ENCODE assay signal across 25 mouse cellular contexts in the genomic region with DNA sequence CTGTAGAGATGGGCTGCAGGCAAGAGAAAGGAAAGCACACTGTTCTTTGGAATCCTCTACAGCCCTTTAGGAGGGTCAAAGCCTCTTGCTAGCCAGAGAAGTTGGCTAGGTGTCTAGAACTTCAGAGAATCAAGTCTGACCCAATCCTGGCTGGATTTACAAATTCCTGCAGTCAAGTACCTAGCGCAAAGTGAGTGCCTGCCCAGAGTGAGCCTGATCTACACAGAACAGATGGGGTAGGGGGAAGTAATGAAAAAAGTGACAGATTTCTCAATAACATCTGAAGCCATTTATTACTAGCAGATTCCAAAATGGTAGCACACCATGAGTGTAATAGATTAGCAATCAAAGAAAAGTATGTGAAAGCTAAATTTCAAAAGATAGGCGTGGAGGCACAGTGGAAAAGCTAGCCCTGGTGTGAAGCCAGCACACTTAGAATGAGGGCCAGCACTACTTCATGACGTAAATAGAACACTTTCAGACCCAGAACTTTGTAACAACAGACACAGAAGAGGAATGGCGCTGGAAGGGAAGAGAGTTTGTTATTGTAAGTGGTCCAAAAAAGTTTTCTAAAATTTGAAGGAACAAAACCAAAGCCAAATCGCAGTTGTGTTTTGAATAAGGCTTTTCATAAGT.
DNase-seq lines count a peak whose midpoint lies in the region; ATAC-seq and TF ChIP-seq lines count a peak whose summit lies in the region.
"Had no signal": no experiment of that assay in that cellular context is flagged by ENCODE, and none has a peak within 500 bp of the region (broad histone marks: within the 10 kb centered on the region; RNA-seq: fewer than 3 reads in every experiment).

No protein-coding gene starts in this region.

- no peak overlapping the region for H3K4me3 ChIP-seq in forebrain, embryonic 16.5 days (replicated peaks; ENCODE audit: low read length)
- H3K4me3 ChIP-seq in forebrain, embryonic 12.5 days (replicated peaks) = no peak overlapping the region
- H3K4me3 ChIP-seq: embryonic facial prominence, embryonic 12.5 days; limb, embryonic 15.5 days; liver, embryonic 15.5 days; midbrain, embryonic 10.5 days had no signal

- H3K27me3 ChIP-seq in forebrain, embryonic 16.5 days (replicated peaks; ENCODE audit: control insufficient read depth, insufficient read depth, low read length) = no peaks in the 10 kb centered on the region
- H3K27me3 ChIP-seq in forebrain, embryonic 12.5 days = no peaks in the 10 kb centered on the region
- H3K27me3 ChIP-seq: embryonic facial prominence, embryonic 12.5 days; limb, embryonic 15.5 days; liver, embryonic 15.5 days had no signal

- no peaks in the 10 kb centered on the region for H3K9me3 ChIP-seq in forebrain, embryonic 16.5 days (ENCODE audit: control insufficient read depth, low read length)
- 0 out of 2 replicates have a peak, but pooled peaks cover 2% of the 10 kb centered on the region for H3K9me3 ChIP-seq in forebrain, embryonic 12.5 days
- H3K9me3 ChIP-seq: embryonic facial prominence, embryonic 12.5 days; limb, embryonic 15.5 days; liver, embryonic 15.5 days had no signal

- peak; percentile 9 to 21 for DNase-seq in heart, adult 18-20 months
- DNase-seq in heart, postnatal 25 days (ENCODE audit: low spot score) = no peak
- peak; percentile 25 for DNase-seq in brain, embryonic 14.5 days (ENCODE audit: low read depth)
- peak; percentile 20 for DNase-seq in lung, postnatal 14 days
- no peak for DNase-seq in cerebellum, adult 9-10 months
- no peak for DNase-seq in adrenal gland, postnatal 36 days
- DNase-seq: adrenal gland, postnatal 14 days; cerebellum, adult 11-12 months; cerebellum, postnatal 14 days; kidney, adult 9 months; kidney, postnatal 14 days; left cerebral cortex, postnatal 4 days; right cerebral cortex, adult 18-20 months; thymus, postnatal 14 days had no signal

- no peak overlapping the region for H3K9ac ChIP-seq in forebrain, embryonic 16.5 days (replicated peaks; ENCODE audit: low read depth, low read length)
- no peak overlapping the region for H3K9ac ChIP-seq in forebrain, embryonic 12.5 days
- H3K9ac ChIP-seq: embryonic facial prominence, embryonic 12.5 days; limb, embryonic 15.5 days; liver, embryonic 15.5 days had no signal

- no peak overlapping the region for H3K27ac ChIP-seq in forebrain, embryonic 16.5 days (ENCODE audit: low read length)
- H3K27ac ChIP-seq in forebrain, embryonic 12.5 days = no peak overlapping the region
- H3K27ac ChIP-seq: embryonic facial prominence, embryonic 12.5 days; hindbrain, postnatal 0 days; limb, embryonic 15.5 days; liver, embryonic 15.5 days; midbrain, embryonic 10.5 days had no signal

- intact Hi-C loops in heart, postnatal 25 days (cut with DNase I) = no loop called here

- peak; percentile 54; the same call in 1 of the 2 replicates for ATAC-seq in forebrain, embryonic 16.5 days
- no peak for ATAC-seq in forebrain, embryonic 12.5 days (ENCODE audit: low FRiP score)
- ATAC-seq: CD4-positive, CD25-positive, alpha-beta regulatory T cell, adult 4 months; hindbrain, postnatal 0 days; intestine, embryonic 16.5 days; midbrain, embryonic 16.5 days had no signal

- TF ChIP-seq CTCF in brain, embryonic 14.5 days (IDR thresholded peaks at IDR 0.05; ENCODE audit: borderline replicate concordance, extremely low read depth, insufficient read depth, insufficient read length) = no peak

- H3K4me1 ChIP-seq in forebrain, embryonic 16.5 days (replicated peaks; ENCODE audit: control insufficient read depth, insufficient read depth, low read length) = no peaks in the 10 kb centered on the region
- no peaks in the 10 kb centered on the region for H3K4me1 ChIP-seq in forebrain, embryonic 12.5 days
- H3K4me1 ChIP-seq: embryonic facial prominence, embryonic 12.5 days; limb, embryonic 15.5 days; liver, embryonic 15.5 days; midbrain, embryonic 10.5 days had no signal

- WGBS in forebrain, embryonic 16.5 days = 69% methylated on average over 5 of the region's 5 CpGs
- 88% methylated on average over 5 of the region's 5 CpGs for WGBS in forebrain, embryonic 12.5 days

- TF ChIP-seq POLR2A in brain, embryonic 14.5 days (IDR thresholded peaks at IDR 0.05; ENCODE audit: borderline replicate concordance, extremely low read depth, insufficient read depth, insufficient read length, poor library complexity, severe bottlenecking) = no peak

- H3K36me3 ChIP-seq in forebrain, embryonic 16.5 days (ENCODE audit: control insufficient read depth, insufficient read depth) = no peaks in the 10 kb centered on the region
- no peaks in the 10 kb centered on the region for H3K36me3 ChIP-seq in forebrain, embryonic 12.5 days (replicated peaks)
- H3K36me3 ChIP-seq: embryonic facial prominence, embryonic 12.5 days; limb, embryonic 15.5 days; liver, embryonic 15.5 days; midbrain, embryonic 10.5 days had no signal

- no peak overlapping the region for H3K4me2 ChIP-seq in forebrain, embryonic 16.5 days (ENCODE audit: low read length)
- no peak overlapping the region for H3K4me2 ChIP-seq in forebrain, embryonic 12.5 days
- H3K4me2 ChIP-seq: embryonic facial prominence, embryonic 12.5 days; heart, embryonic 11.5 days; limb, embryonic 15.5 days; liver, embryonic 15.5 days had no signal

Comparison
In these comparisons a context has a peak if more than half of its experiments do, and no peak if none do; other contexts are left out.
1. DNase-seq: peak in heart, adult 18-20 months (2 of 2), brain, embryonic 14.5 days (single experiment) and lung, postnatal 14 days (single experiment); none in heart, postnatal 25 days (single experiment), cerebellum, adult 9-10 months (single experiment) and adrenal gland, postnatal 36 days (0 of 2).